Mouse (Mus musculus) granulocyte monocyte progenitor cell, adult 5-6 weeks (primary cell): ENCODE data around the gene Cnn2. TPM values are rescaled to one million over a fixed set of nuclear protein-coding genes. Genes with fewer than 3 reads are reported as not detected.
A peak's percentile ranks its signal among the peaks of the same experiment; 100 is the strongest.

Experiments used
- ATAC-seq: replicated peaks from 2 replicates; pipeline ENCODE4 v1.8.0; 2016; ENCODE audit warnings: mild to moderate bottlenecking, moderate TSS enrichment, inconsistent platforms; ENCODE audit not compliant: poor library complexity, severe bottlenecking
- total RNA-seq, 2 experiments: library from RNA; stranded (forward) in 1 of 2; stranded (reverse) in 1 of 2; fragments of 200-712, 200-1000 nt in 1 of 2; fragments of >200 nt in 1 of 2; fragmentation: Nextera tagmentation in 1 of 2; gene quantifications; 2 replicates each; pipeline ENCODE4 v1.2.3; 2014 to 2017

Cnn2 gene
- total RNA-seq, 2 experiments from 2014 or later, result 50.6 to 89.8 TPM

DNA sequence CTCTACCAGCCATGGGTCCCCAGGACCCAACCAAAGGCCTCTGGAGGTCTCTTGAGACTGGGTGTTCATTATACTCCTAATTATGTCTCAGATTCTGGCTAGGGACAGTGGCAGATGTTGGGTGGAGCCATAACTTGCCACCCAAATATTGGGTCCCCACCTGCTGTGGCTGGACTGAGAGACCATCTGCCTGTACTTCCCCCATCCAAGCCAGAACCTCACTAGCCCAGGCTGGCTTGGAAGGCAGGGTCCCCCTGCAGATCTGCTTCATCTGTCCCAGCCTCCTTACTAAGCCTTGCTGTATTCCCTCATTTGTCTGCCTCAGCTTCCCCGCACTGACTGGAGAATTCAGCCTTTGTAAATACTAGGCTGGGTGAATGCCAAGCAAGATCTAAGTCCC is 20.2 kb upstream of the Cnn2 start:
- ATAC-seq, result no peak

DNA sequence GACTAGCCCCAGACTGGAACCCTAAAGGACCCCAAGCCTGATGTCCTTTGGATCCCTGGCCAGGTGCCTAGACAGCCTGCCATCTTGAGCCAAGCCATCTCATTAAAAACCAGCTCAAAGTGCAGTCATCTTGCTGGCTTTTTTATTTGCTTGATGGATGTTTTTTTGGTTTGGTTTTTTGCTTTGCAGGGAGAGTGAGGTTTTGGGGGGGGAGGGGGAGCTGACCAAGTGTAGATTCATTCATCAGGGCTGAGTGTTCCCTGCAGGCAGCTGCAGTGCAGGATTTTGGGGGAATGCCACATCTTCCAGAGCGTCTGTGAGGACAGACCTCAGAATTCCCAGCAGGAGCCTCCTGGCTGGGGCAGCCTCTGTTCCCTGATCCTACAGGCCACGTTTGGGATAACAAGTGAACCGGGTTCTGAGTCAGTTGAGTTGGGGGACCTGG is 19.2 kb upstream of the Cnn2 start:
- ATAC-seq, result no peak

DNA sequence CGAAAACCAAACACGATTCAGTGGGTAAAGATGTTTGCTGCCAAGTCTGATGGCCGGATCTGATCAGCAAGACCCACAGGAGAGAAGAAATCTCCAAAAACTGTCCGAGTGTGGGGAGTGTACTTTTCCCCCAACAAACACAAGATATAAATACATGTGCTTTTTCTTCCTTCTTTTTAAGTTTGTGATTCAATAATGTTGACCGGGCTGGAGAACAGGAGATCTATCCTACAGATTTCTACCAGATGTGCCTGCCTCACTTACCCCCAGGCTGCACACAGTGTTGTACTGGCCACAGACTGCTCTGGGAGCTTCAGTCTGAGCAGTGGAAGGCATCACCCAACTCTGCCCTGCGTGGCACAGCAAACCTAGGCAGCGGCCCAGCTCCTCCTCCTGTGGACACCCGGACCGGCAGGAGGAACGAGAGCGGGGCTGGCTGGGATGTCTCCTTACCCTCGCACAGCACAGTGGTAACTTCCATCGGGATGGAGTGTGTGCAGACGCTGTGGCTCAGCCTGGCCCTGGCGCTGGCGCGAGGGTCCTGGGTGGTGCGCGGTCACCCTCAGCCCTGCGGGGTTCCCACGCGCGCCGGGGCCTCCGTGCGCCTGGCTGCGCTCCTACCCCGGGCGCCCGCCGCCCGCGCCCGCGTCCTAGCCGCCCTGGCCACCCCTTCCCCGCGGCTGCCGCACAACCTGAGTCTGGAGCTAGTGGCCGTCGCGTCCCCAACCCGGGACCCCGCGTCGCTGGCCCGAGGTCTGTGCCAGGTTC is 17.8 kb upstream of the Cnn2 start, which contains the start of gene Grin3b:
Gene Grin3b (plus strand): TSS at position 301 of the 768 bp plus-strand sequence.
- peak; percentile 14; the same call in 1 of the 2 replicates for ATAC-seq

DNA sequence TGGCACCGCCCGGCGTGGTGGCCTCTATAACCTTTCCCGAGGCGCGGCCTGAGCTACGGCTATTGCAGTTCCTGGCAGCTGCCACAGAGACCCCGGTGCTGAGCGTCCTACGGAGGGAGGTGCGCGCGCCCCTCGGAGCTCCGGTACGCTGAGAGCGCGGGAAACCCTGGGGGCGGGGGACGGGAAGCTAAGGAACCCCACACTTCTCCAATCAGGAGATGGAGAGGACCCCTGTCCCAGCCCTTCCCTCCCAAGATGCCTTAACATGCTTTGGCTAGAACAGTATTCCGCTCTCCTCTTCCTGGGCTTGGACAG is 17.2 kb upstream of the Cnn2 start:
- ATAC-seq, result peak; percentile 31

DNA sequence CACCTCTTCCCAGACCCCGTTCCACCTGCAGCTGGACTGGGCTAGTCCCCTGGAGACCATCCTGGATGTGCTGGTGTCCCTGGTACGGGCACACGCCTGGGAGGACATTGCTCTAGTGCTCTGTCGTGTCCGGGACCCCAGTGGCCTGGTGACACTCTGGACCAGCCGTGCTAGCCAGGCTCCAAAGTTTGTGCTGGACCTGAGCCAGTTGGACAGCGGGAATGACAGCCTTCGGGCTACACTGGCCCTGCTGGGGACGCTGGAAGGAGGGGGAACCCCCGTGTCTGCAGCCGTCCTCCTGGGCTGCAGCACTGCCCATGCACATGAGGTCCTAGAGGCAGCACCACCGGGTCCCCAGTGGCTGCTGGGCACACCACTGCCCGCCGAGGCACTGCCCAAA is 15.6 kb upstream of the Cnn2 start:
- no peak for ATAC-seq

DNA sequence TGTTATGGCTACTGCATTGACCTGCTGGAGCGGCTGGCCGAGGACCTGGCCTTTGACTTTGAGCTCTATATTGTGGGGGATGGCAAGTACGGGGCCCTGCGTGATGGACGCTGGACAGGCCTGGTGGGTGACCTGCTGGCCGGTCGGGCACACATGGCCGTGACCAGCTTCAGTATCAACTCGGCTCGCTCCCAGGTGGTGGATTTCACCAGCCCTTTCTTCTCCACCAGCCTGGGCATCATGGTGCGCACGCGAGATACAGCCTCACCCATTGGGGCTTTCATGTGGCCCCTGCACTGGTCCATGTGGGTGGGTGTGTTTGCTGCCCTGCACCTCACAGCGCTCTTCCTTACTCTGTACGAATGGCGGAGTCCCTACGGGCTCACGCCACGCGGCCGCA is 14.3 kb upstream of the Cnn2 start:
- ATAC-seq, result no peak

DNA sequence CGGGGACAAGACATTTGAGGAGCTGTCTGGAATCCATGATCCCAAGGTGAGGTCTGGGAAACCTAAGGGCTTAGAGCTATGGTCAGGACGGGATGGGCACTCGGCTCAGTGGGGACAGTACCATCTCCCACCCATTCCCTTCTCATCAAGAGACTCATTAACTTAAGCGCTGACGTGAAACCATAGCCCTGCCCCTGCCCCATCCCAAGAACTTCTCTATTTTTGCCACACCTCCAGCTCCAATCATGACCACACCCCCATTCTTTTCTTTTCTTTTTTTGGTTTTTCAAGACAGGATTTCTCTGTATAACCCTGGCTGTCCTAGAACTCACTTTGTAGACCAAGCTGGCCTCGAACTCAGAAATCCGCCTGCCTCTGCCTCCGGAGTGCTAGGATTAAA is 13.7 kb upstream of the Cnn2 start:
- peak; percentile 53; the same call in 1 of the 2 replicates for ATAC-seq

DNA sequence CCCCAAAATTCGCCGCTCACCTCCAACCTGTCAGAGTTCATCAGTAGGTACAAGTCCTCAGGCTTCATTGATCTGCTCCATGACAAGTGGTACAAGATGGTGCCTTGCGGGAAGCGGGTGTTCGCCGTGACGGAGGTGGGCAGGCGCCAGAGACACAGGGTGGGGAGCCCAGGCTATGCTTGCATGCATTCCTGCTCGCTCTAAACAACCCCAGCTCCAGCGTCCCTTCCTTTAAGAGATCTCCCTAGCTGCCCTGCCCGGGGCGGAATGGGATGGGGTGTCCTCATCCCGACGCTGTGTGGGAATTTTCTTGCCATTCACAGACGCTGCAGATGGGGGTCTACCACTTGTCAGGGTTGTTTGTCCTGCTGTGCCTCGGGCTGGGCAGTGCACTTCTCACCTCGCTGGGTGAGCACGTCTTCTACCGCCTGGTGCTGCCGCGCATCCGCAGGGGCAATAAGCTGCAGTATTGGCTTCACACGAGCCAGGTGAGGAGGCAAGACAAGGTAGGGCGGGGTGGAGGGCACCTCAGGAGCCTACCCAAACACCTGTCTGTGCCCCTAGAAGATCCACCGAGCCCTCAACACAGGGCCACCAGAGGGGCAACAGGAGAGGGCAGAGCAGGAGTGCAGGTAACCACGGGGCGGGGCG is 12.2 kb upstream of the Cnn2 start:
- ATAC-seq, result no peak

DNA sequence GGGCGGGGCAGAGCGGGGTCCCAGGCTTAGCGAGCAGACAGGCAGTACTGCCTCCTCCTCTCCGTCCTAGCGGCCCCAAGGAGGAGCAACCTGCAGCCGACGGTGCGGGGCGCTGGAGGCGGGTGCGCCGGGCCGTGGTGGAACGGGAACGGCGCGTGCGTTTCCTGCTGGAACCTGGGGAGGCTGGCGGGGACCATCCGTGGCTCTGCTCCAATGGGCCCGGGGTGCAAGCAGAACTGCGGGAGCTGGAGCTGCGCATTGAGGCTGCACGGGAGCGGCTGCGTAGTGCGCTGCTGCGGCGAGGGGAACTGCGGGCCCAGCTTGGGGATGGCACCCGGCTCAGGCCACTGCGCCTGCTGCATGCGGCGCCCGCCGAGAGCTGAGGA is 11.7 kb upstream of the Cnn2 start:
- ATAC-seq, result no peak

DNA sequence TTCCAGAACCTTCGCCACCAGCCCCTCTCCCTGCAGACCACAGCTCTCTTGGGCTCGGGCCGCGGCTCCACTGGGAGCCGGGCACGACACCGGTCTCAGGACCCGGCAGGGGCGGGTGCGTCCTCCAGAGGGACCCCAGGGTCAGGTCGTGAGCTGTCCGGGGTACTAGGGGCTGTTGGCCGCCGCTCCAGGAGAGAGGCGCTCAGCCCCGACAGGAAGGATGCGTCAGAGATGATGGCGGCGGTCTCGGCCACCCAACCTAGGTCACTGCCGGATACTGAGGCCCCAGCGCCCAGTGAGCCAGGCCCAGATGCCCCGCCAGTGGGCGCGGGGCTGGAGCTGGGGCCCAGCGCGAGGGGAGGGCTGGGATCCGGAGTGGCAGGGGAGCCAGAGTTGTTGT is 11.1 kb upstream of the Cnn2 start:
- ATAC-seq, result no peak

DNA sequence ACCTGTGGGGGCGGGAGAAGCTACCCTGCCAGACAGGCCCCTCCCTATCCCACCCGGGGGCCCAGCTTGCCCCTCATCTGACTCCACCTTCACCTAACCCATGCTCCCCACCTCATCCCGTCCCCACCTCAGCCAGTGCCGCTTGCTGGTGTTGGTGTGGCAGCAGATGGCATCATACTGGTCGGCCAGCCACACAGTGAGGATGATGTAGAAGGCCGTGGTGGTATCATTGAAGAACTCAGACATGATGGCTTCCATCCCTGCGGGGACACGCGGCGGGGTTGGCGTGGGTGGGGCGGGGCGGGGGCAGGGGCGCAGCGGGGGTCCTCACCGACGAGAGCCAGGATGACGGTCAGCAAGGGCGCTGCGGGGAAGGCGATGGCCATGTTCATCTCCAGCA is 10.3 kb upstream of the Cnn2 start:
- ATAC-seq, result no peak

DNA sequence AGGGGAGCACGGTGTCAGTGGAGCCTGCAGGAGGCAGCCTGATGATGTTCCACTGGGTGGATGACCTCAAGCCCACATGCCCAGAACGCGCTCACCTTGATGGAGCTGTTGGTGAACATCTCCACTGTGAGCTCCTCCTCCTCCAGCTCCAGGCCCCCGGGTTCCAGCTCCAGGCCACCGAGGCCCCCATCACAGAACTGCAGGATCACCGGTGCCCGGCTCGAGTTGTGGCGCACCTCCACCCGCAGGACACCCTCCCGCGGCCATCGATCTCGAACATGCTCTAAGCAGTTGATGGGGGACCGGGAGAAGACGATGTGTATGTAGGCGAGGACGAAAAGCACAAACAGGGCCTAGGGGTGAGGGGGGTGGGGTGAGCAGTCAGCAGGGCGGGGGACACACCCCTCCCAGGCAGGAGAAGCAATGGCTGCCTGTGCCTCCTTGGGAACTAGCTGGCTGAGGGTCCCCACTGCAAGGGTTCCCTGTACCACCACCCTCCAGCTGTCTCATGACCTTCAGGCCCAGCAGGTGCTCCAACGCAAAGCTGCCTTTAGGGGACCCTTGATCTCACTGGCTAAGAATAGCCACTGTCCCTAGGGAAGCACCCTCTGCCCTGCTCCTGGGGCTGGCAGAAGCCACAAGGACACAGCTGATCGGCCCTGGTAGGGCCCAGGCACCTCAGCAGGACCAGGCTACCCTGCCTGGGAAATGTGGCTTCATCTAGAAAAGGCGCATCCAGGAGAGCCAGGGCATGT is 8.8 kb upstream of the Cnn2 start:
- ATAC-seq, result no peak

DNA sequence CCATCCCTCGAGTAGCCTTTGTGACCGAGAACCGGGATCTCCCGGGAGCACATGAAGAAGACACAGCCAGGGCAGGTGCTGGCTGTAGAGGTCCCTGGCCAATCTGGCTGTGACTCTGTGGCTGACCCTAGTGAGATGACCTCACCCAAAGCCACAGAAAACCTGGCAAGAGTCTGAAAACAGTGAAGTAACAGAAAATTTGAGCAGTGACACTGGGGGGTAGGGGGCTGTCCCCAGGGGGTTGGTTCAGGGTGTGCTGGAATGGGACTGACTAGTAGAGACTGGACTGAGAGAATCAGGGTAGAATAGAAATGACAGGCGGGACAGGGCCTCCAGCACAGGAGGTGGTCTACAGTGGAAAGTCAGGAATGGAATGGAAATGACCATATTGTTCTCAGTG is 5.2 kb upstream of the Cnn2 start:
- no peak for ATAC-seq

DNA sequence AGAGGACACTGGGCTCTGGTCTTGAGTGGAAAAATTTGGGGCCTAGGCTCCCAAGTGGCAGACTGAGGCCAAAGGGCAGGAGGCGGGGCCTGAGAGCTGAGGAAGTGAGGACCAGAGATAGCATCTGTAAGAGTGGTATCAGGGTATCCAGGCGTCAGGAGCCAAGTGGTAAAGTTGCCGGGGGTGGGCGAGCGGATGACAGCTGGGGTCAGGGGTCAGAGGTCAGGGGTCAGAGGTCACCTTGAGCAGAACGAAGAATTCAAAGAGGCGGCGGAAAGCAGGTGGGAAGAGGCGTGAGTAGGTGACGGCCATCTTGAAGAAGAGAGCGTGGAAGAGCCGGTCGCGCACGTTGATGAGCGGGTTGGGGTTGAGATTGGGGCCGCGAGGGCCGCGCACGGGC is 4.7 kb upstream of the Cnn2 start:
- peak; percentile 8; the same call in 1 of the 2 replicates for ATAC-seq

DNA sequence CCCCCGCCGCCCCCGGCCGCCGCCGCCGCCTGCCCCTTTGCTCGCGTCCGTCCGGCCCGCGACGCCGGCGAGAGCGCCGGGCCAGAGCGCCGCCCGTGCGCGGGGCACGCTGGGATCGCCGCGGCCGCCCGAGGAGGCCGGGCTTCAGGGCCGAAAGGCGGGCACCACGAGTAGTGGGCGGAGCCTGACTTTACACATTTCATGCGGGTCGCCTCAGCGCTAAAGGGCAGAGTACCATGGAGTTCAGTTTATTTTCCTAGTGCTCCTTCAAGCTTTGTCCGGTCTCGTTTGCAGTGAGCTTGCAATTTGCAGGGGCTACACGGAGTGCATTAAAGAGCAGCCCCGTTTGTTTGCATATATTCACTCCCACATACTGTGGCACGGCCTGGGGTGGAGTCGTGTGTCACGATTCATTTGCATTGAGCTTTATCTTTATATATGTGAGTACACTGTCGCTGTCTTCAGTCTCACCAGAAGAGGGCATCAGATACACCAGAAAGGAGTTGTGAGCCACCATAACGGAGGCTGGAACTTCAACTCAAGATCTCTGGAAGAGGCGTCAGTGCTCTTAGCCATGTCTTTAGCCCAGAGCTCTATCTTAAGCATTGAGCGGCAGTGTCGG is 4.1 kb upstream of the Cnn2 start, which contains the start of gene Tmem259:
Gene Tmem259 (minus strand): TSS at position 136 of the 622 bp plus-strand sequence.
- ATAC-seq, result peak; percentile 22

DNA sequence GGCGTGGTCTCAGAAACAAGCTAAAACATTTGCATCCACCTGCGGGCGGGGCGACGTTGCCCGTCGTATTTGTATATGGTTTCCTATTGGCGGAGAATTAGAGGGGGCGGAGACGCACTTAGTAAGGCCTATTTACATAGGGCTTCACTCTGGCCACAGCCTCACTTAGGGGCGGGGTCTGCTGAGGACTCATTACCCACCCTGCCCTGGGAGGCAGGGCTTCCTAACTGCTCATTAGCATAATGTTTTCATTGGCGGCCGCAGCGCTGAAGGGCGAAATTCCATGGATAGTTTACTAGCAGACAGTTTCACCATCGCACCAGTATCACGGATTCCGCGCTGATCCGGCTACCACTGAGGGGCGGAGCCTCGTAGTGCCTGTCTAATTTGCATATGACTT is 3.5 kb upstream of the Cnn2 start:
- peak; percentile 61 for ATAC-seq

DNA sequence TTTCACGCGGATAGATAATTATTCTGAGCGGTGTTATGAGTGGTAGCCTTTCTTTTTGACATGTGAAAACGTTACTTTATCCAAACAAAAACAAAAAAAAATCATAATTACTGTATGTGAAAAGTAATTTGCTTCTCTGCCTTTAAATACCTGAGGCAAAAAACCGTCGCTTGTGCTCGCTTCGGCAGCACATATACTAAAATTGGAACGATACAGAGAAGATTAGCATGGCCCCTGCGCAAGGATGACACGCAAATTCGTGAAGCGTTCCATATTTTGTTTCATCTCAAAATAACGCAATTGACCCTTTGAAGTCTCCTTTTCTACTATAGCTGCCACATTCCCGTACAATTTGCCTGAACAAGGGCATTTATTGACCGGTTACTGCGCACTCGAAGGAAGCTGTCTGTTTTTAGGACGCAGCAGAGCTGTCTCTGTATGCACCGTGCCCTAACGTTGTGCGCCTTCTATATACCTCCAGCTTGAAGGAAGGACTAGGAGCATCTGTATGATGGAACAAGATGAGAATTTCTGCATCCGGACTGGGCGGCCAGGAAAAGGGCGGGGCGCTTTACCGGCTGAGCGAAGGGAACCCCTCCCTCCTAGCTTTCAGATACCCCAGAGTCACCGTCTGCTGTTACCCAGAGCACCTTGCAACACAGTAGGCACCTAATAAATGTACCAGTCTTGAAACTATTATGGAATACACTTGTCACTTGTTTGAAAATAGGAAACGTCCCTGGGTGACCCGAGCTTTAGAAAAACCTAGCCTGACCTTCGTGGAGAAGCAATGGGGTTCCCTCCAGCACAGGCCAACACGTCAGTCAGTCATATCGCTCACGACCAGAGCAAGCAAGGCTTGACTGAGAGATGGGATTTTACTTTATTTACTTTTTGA is 2.8 kb upstream of the Cnn2 start:
- peak; percentile 28 for ATAC-seq

DNA sequence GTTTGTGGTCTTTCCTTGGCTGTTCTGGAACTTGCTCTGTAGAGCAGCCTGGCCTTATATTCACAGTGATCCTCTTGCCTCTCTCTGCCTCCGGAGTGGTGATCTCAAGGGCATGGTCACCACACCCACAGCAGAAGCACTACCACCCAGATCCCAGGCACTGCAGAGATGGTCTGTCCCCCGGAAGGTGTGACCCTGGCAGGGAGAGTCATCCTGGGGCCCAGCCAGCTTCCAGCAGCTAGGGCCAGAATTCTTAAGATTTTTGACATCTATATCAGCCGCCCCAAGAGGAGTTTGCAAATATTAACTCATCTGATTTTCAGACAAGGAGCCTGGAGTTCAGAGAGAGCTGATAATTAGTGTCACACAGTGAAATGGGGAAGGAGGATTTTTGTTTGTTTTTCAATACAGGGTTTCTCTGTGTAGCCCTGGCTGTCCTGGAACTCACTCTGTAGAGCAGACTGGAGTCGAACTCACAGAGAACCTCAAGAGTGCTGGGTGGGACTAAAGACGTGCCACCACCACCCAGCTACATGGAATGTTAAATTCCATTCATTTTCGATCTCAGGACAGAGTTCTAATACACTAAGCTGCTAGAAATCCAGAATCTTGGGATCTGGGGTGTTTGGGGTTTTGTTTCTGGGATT is 2.0 kb upstream of the Cnn2 start:
- ATAC-seq, result no peak

DNA sequence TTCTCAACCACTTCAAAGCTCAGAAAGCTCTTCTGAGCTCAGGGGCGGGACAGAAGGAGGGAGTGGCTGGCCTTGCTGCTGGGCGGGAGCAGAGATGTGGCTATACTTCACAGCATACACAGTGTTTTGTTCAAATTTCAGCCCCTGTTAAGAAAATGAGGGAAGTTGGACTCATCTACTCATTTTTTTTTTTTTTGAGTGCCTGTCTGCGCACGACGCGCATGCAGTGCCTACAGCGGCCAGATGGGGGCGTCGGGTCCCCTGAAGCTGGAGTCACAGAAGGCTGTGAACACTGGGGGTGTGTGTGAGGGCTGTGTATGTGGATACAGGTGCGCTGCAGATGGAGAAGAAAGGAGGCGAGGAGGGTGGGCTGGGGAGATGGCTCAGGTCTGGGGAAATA is 1.4 kb upstream of the Cnn2 start:
- ATAC-seq, result peak; percentile 32
